Mouse (Mus musculus) embryonic facial prominence, embryonic 13.5 days (tissue): ENCODE data around the gene Abtb1. TPM values are rescaled to one million over a fixed set of nuclear protein-coding genes. Genes with fewer than 3 reads are reported as not detected.

ENCODE experiments used
- ATAC-seq: fragments of 200-750 bp; cut with Nextera tagmentation; 2 replicates; pipeline ENCODE4 v1.8.0; 2017; ENCODE audit warnings: low read depth; ENCODE audit not compliant: insufficient number of reproducible peaks, insufficient read depth, low FRiP score, low TSS enrichment
- H3K27ac ChIP-seq: fragments of 300-500 bp; sonication (generic); 2 replicates; pipeline ENCODE4 v1.5.1; 2015; ENCODE audit warnings: moderate library complexity, mild to moderate bottlenecking, inconsistent platforms
- H3K27me3 ChIP-seq: fragments of 300-500 bp; sonication (generic); 2 replicates; pipeline ENCODE4 v1.6.1; 2015; ENCODE audit warnings: mild to moderate bottlenecking, inconsistent platforms
- H3K36me3 ChIP-seq: fragments of 300-500 bp; sonication (generic); 2 replicates; pipeline ENCODE4 v1.6.1; 2015; ENCODE audit warnings: mild to moderate bottlenecking, inconsistent platforms
- H3K4me1 ChIP-seq: fragments of 300-500 bp; sonication (generic); 2 replicates; pipeline ENCODE4 v1.6.1; 2015; ENCODE audit warnings: inconsistent platforms
- H3K4me2 ChIP-seq: fragments of 300-500 bp; sonication (generic); 2 replicates; pipeline ENCODE4 v1.6.1; 2015; ENCODE audit warnings: moderate library complexity, mild to moderate bottlenecking, inconsistent platforms
- H3K4me3 ChIP-seq: fragments of 300-500 bp; sonication (generic); 2 replicates; pipeline ENCODE4 v1.5.1; 2015; ENCODE audit warnings: mild to moderate bottlenecking, inconsistent platforms
- H3K9ac ChIP-seq: fragments of 300-500 bp; sonication (generic); 2 replicates; pipeline ENCODE4 v1.6.1; 2015; ENCODE audit warnings: mild to moderate bottlenecking, inconsistent platforms
- H3K9me3 ChIP-seq: fragments of 300-500 bp; sonication (generic); 2 replicates; pipeline ENCODE4 v1.6.1; 2016; ENCODE audit warnings: inconsistent platforms
- WGBS: fragments of 180-500 bp; shearing (Covaris S2); methylation state at CpG from one replicate; pipeline ENCODE4 v1.1.7; 2015; ENCODE audit warnings: mixed read lengths; 5-methylcytosine and 5-hydroxymethylcytosine counted together
- polyA plus RNA-seq: library from polyadenylated mRNA; unstranded; fragments of >200 nt; fragmentation: Nextera tagmentation; extraction: Ambion mirVana; gene quantifications from 2 replicates; pipeline ENCODE4 v1.2.1, GENCODE M21; 2015

Gene Abtb1
- polyA plus RNA-seq, 1 experiment from 2014 or later: 34.4 TPM

GRCm38 (mm10) chr6:88811880-88812400, 29.8 kb downstream of the Abtb1 start:
- H3K9me3 ChIP-seq: no peaks in the 10 kb centered on the region
- H3K36me3 ChIP-seq: no peaks in the 10 kb centered on the region
- 52% methylated on average over 7 of the region's 7 CpGs for WGBS
- H3K27me3 ChIP-seq: no peaks in the 10 kb centered on the region; the same call in 1 of the 2 replicates
- no peak overlapping the region for H3K4me3 ChIP-seq
- no peak overlapping the region; the same call in 1 of the 2 replicates for H3K27ac ChIP-seq
- ATAC-seq: no peak
- H3K9ac ChIP-seq: no peak overlapping the region
- H3K4me2 ChIP-seq: no peak overlapping the region
- peaks cover 17% of the 10 kb centered on the region; the same call in 1 of the 2 replicates for H3K4me1 ChIP-seq

- Histone ChIP-seq H3K9ac (no peak overlapping the region), H3K4me2 (no peak overlapping the region), H3K9me3 (no peaks in the 10 kb centered on the region), H3K36me3 (no peaks in the 10 kb centered on the region), H3K4me1 (peaks cover 17% of the 10 kb centered on the region; the same call in 1 of the 2 replicates), H3K4me3 (no peak overlapping the region), H3K27me3 (no peaks in the 10 kb centered on the region), H3K27ac (no peak overlapping the region; the same call in none of the 2 replicates)
- ATAC-seq: no peak
- 36% methylated on average over 7 of the region's 7 CpGs for WGBS
These were observed 30.4 kb downstream of the Abtb1 start for GRCm38 (mm10) chr6:88811396-88811795.

- Histone ChIP-seq H3K4me1 (peaks cover 17% of the 10 kb centered on the region; the same call in 1 of the 2 replicates), H3K4me2 (no peak overlapping the region), H3K9ac (0 out of 2 replicates have a peak overlapping the region, but pooled peaks have one; percentile 21), H3K36me3 (no peaks in the 10 kb centered on the region), H3K9me3 (no peaks in the 10 kb centered on the region), H3K4me3 (no peak overlapping the region), H3K27me3 (no peaks in the 10 kb centered on the region), H3K27ac (no peak overlapping the region)
- WGBS: 42% methylated on average over 3 of the region's 3 CpGs
- ATAC-seq: no peak
These were observed 31.5 kb downstream of the Abtb1 start for GRCm38 (mm10) chr6:88810291-88810690.

GRCm38 (mm10) chr6:88809091-88810037, 32.4 kb downstream of the Abtb1 start:
- Histone ChIP-seq H3K9me3 (no peaks in the 10 kb centered on the region), H3K9ac (0 out of 2 replicates have a peak overlapping the region, but pooled peaks have one; percentile 21), H3K4me1 (peaks cover 17% of the 10 kb centered on the region; the same call in 1 of the 2 replicates), H3K4me2 (no peak overlapping the region), H3K27ac (no peak overlapping the region), H3K36me3 (no peaks in the 10 kb centered on the region), H3K4me3 (no peak overlapping the region), H3K27me3 (no peaks in the 10 kb centered on the region)
- 60% methylated on average over 23 of the region's 23 CpGs for WGBS
- ATAC-seq: no peak

GRCm38 (mm10) chr6:88804966-88805577, 36.7 kb downstream of the Abtb1 start:
- 83% methylated on average over 17 of the region's 17 CpGs for WGBS
- H3K4me3 ChIP-seq: no peak overlapping the region
- H3K27me3 ChIP-seq: no peaks in the 10 kb centered on the region
- H3K36me3 ChIP-seq: no peaks in the 10 kb centered on the region
- H3K4me1 ChIP-seq: peaks cover 3% of the 10 kb centered on the region; the same call in 1 of the 2 replicates
- no peaks in the 10 kb centered on the region for H3K9me3 ChIP-seq
- H3K4me2 ChIP-seq: no peak overlapping the region
- H3K27ac ChIP-seq: no peak overlapping the region
- no peak for ATAC-seq
- no peak overlapping the region for H3K9ac ChIP-seq

- no peak overlapping the region for H3K4me2 ChIP-seq
- H3K27ac ChIP-seq: no peak overlapping the region
- no peaks in the 10 kb centered on the region for H3K36me3 ChIP-seq
- WGBS: 81% methylated on average over 4 of the region's 4 CpGs
- H3K9ac ChIP-seq: no peak overlapping the region
- H3K4me1 ChIP-seq: no peaks in the 10 kb centered on the region; the same call in 1 of the 2 replicates
- ATAC-seq: no peak
- H3K9me3 ChIP-seq: no peaks in the 10 kb centered on the region
- H3K4me3 ChIP-seq: no peak overlapping the region
- no peaks in the 10 kb centered on the region for H3K27me3 ChIP-seq
These were observed 37.7 kb downstream of the Abtb1 start for GRCm38 (mm10) chr6:88803957-88804695.

GRCm38 (mm10) chr6:88803051-88803450, 38.7 kb downstream of the Abtb1 start:
- Histone ChIP-seq H3K27ac (no peak overlapping the region), H3K9ac (no peak overlapping the region), H3K4me3 (no peak overlapping the region), H3K27me3 (no peaks in the 10 kb centered on the region), H3K4me2 (no peak overlapping the region), H3K9me3 (no peaks in the 10 kb centered on the region), H3K4me1 (no peaks in the 10 kb centered on the region; the same call in 1 of the 2 replicates), H3K36me3 (no peaks in the 10 kb centered on the region)
- ATAC-seq: no peak
- 85% methylated on average over 7 of the region's 7 CpGs for WGBS

GRCm38 (mm10) chr6:88800735-88801134, 41.0 kb downstream of the Abtb1 start:
- Histone ChIP-seq H3K27ac (no peak overlapping the region), H3K4me3 (no peak overlapping the region), H3K4me2 (no peak overlapping the region), H3K36me3 (no peaks in the 10 kb centered on the region), H3K9me3 (no peaks in the 10 kb centered on the region), H3K9ac (no peak overlapping the region), H3K27me3 (no peaks in the 10 kb centered on the region), H3K4me1 (no peaks in the 10 kb centered on the region; the same call in 1 of the 2 replicates)
- no peak for ATAC-seq
- WGBS: 46% methylated on average over 3 of the region's 3 CpGs

- no peaks in the 10 kb centered on the region for H3K27me3 ChIP-seq
- no peaks in the 10 kb centered on the region for H3K9me3 ChIP-seq
- 84% methylated on average over 7 of the region's 7 CpGs for WGBS
- H3K4me3 ChIP-seq: no peak overlapping the region
- H3K36me3 ChIP-seq: no peaks in the 10 kb centered on the region
- H3K9ac ChIP-seq: no peak overlapping the region
- H3K4me2 ChIP-seq: no peak overlapping the region
- H3K27ac ChIP-seq: no peak overlapping the region
- no peak for ATAC-seq
- H3K4me1 ChIP-seq: no peaks in the 10 kb centered on the region; the same call in 1 of the 2 replicates
These were observed 41.6 kb downstream of the Abtb1 start for GRCm38 (mm10) chr6:88800191-88800590.

- H3K36me3 ChIP-seq: no peaks in the 10 kb centered on the region
- no peak for ATAC-seq
- no peaks in the 10 kb centered on the region for H3K9me3 ChIP-seq
- H3K4me3 ChIP-seq: no peak overlapping the region
- H3K27ac ChIP-seq: no peak overlapping the region
- H3K4me1 ChIP-seq: peaks cover 21% of the 10 kb centered on the region
- H3K9ac ChIP-seq: no peak overlapping the region
- H3K4me2 ChIP-seq: no peak overlapping the region
- WGBS: 43% methylated on average over 14 of the region's 14 CpGs
- no peaks in the 10 kb centered on the region for H3K27me3 ChIP-seq
These were observed 47.2 kb downstream of the Abtb1 start for GRCm38 (mm10) chr6:88794561-88794971.

GRCm38 (mm10) chr6:88793872-88794271, 47.9 kb downstream of the Abtb1 start:
- ATAC-seq: no peak
- Histone ChIP-seq H3K4me3 (no peak overlapping the region), H3K27me3 (no peaks in the 10 kb centered on the region), H3K27ac (no peak overlapping the region), H3K9me3 (no peaks in the 10 kb centered on the region), H3K36me3 (no peaks in the 10 kb centered on the region), H3K9ac (no peak overlapping the region), H3K4me1 (peaks cover 21% of the 10 kb centered on the region), H3K4me2 (no peak overlapping the region)
- WGBS: 64% methylated on average over 13 of the region's 13 CpGs
